Mouse (Mus musculus): ENCODE results near the gene Gm13119. TPM values are rescaled to one million over a fixed set of nuclear protein-coding genes. Genes with fewer than 3 reads are reported as not detected.
A peak's percentile ranks its signal among the peaks of the same experiment; 100 is the strongest.

The Gm13119 gene
- total and polyA plus RNA-seq, 3 experiments = not detected

GRCm38 (mm10) chr4:144402712-144403111 is 45.0 kb downstream of the Gm13119 start:
- Histone ChIP-seq H3K9me3 (replicated peaks; ENCODE audit: low read length) (peaks cover 11% of the 10 kb centered on the region), H3K36me3 (replicated peaks in 1 of 2; ENCODE audit: control insufficient read depth in 1 of 2, insufficient read depth in 1 of 2, low read length in 1 of 2) (no peaks in the 10 kb centered on the region), H3K9ac (ENCODE audit: insufficient read depth, low read depth) (no peak overlapping the region), H3K4me1 (ENCODE audit: control insufficient read depth in 1 of 2, insufficient read depth in 2 of 2) (0 out of 4 replicates have a peak, but pooled peaks cover 0 to 3% of the 10 kb centered on the region in 2 experiments), H3K27ac (ENCODE audit: insufficient read depth, low read depth) (no peak overlapping the region), H3K27me3 (replicated peaks) (no peaks in the 10 kb centered on the region), H3K79me2 (replicated peaks; ENCODE audit: control insufficient read depth, extremely low read depth, insufficient read depth, poor library complexity, severe bottlenecking) (no peaks in the 10 kb centered on the region), H3K4me2 (ENCODE audit: insufficient read depth, low read depth, poor library complexity, severe bottlenecking) (no peak overlapping the region), H3K4me3 (replicated peaks in 1 of 3; ENCODE audit: low read depth in 2 of 3, low read length in 2 of 3, poor library complexity in 1 of 3) (no peak overlapping the region)
- no peak for DNase-seq (ENCODE audit: extremely low read depth)
- dilution Hi-C loops (cut with MboI; ENCODE audit: extremely low pct_ligation_motif_present, extremely low pct_unique_long_range_greater_than_20kb, low sequenced_read_pairs) = no loop called here
- in situ Hi-C loops (cut with MboI; ENCODE audit: low pct_ligation_motif_present, low pct_unique_long_range_greater_than_20kb, low sequenced_read_pairs) = no loop called here
- TF ChIP-seq RAD21 (IDR thresholded peaks at IDR 0.05; ENCODE audit: low read depth, low read length) = no peak

- H3K4me2 ChIP-seq (ENCODE audit: insufficient read depth, low read depth, poor library complexity, severe bottlenecking) = no peak overlapping the region
- H3K79me2 ChIP-seq (replicated peaks; ENCODE audit: control insufficient read depth, extremely low read depth, insufficient read depth, poor library complexity, severe bottlenecking) = no peaks in the 10 kb centered on the region
- in situ Hi-C loops (cut with MboI; ENCODE audit: low pct_ligation_motif_present, low pct_unique_long_range_greater_than_20kb, low sequenced_read_pairs) (no loop called here), dilution Hi-C loops (cut with MboI; ENCODE audit: extremely low pct_ligation_motif_present, extremely low pct_unique_long_range_greater_than_20kb, low sequenced_read_pairs) (no loop called here)
- H3K4me3 ChIP-seq (replicated peaks in 1 of 3; ENCODE audit: low read depth in 2 of 3, low read length in 2 of 3, poor library complexity in 1 of 3) = peak overlapping the region in 1 of 3 experiments; percentile 38
- no peaks in the 10 kb centered on the region for H3K36me3 ChIP-seq (replicated peaks in 1 of 2; ENCODE audit: control insufficient read depth in 1 of 2, insufficient read depth in 1 of 2, low read length in 1 of 2)
- H3K27me3 ChIP-seq (replicated peaks) = no peaks in the 10 kb centered on the region
- no peak overlapping the region for H3K9ac ChIP-seq (ENCODE audit: insufficient read depth, low read depth)
- H3K9me3 ChIP-seq (replicated peaks; ENCODE audit: low read length) = peaks cover 17% of the 10 kb centered on the region
- 0 out of 4 replicates have a peak, but pooled peaks cover 0 to 3% of the 10 kb centered on the region in 2 experiments for H3K4me1 ChIP-seq (ENCODE audit: control insufficient read depth in 1 of 2, insufficient read depth in 2 of 2)
- no peak overlapping the region for H3K27ac ChIP-seq (ENCODE audit: insufficient read depth, low read depth)
- TF ChIP-seq ZMIZ1 (IDR thresholded peaks at IDR 0.05; ENCODE audit: low read depth, low read length) = no peak
- no peak for TF ChIP-seq NRF1 (IDR thresholded peaks at IDR 0.05; ENCODE audit: low read depth, low read length)
- TF ChIP-seq ELF1 (IDR thresholded peaks at IDR 0.05; ENCODE audit: low read depth, low read length) = 0 out of 2 replicates have a peak, but pooled peaks have one; percentile 23
- TF ChIP-seq SMC3 (IDR thresholded peaks at IDR 0.05; ENCODE audit: low read depth, low read length) = no peak
- TF ChIP-seq GABPA (IDR thresholded peaks at IDR 0.05; ENCODE audit: insufficient replicate concordance, low read depth, low read length) = no peak
- TF ChIP-seq CTCF (conservative IDR thresholded peaks at IDR 0.05 in 1 of 2, IDR thresholded peaks at IDR 0.05 in 1 of 2; ENCODE audit: low read depth in 2 of 2, low read length in 2 of 2) = no peak
- no peak for TF ChIP-seq ETS1 (conservative IDR thresholded peaks at IDR 0.05; ENCODE audit: low read depth, low read length)
- DNase-seq (ENCODE audit: extremely low read depth) = peak; percentile 66
These were observed 46.8 kb downstream of the Gm13119 start for GRCm38 (mm10) chr4:144404456-144405086.

GRCm38 (mm10) chr4:144406261-144406660 is 48.5 kb downstream of the Gm13119 start:
- Histone ChIP-seq H3K27me3 (replicated peaks) (no peaks in the 10 kb centered on the region), H3K79me2 (replicated peaks; ENCODE audit: control insufficient read depth, extremely low read depth, insufficient read depth, poor library complexity, severe bottlenecking) (no peaks in the 10 kb centered on the region), H3K9me3 (replicated peaks; ENCODE audit: low read length) (peaks cover 21% of the 10 kb centered on the region), H3K27ac (ENCODE audit: insufficient read depth, low read depth) (no peak overlapping the region), H3K4me1 (ENCODE audit: control insufficient read depth in 1 of 2, insufficient read depth in 2 of 2) (peaks cover 0 to 11% of the 10 kb centered on the region in 2 experiments; a peak in 2 of 4 replicates), H3K4me3 (replicated peaks in 1 of 3; ENCODE audit: low read depth in 2 of 3, low read length in 2 of 3, poor library complexity in 1 of 3) (no peak overlapping the region), H3K36me3 (replicated peaks in 1 of 2; ENCODE audit: control insufficient read depth in 1 of 2, insufficient read depth in 1 of 2, low read length in 1 of 2) (no peaks in the 10 kb centered on the region), H3K4me2 (ENCODE audit: insufficient read depth, low read depth, poor library complexity, severe bottlenecking) (no peak overlapping the region), H3K9ac (ENCODE audit: insufficient read depth, low read depth) (no peak overlapping the region)
- in situ Hi-C loops (cut with MboI; ENCODE audit: low pct_ligation_motif_present, low pct_unique_long_range_greater_than_20kb, low sequenced_read_pairs) (no loop called here), dilution Hi-C loops (cut with MboI; ENCODE audit: extremely low pct_ligation_motif_present, extremely low pct_unique_long_range_greater_than_20kb, low sequenced_read_pairs) (no loop called here)
- DNase-seq (ENCODE audit: extremely low read depth) = no peak
- TF ChIP-seq SMC3 (IDR thresholded peaks at IDR 0.05; ENCODE audit: low read depth, low read length) = no peak
- TF ChIP-seq JUND (conservative IDR thresholded peaks at IDR 0.05; ENCODE audit: low read depth, low read length) = no peak
- TF ChIP-seq POLR2AphosphoS2 (IDR thresholded peaks at IDR 0.05; ENCODE audit: low read depth, low read length) = no peak
- TF ChIP-seq SIN3A (IDR thresholded peaks at IDR 0.05; ENCODE audit: low read length) = no peak
- no peak for TF ChIP-seq HCFC1 (IDR thresholded peaks at IDR 0.05; ENCODE audit: low read depth, low read length)
- no peak for TF ChIP-seq CHD1 (IDR thresholded peaks at IDR 0.05; ENCODE audit: low read depth, low read length)
- no peak for TF ChIP-seq TBP (conservative IDR thresholded peaks at IDR 0.05; ENCODE audit: low read depth, low read length)
- TF ChIP-seq ZKSCAN1 (IDR thresholded peaks at IDR 0.05; ENCODE audit: borderline replicate concordance, low read depth, low read length) = no peak
- no peak for TF ChIP-seq EP300 (IDR thresholded peaks at IDR 0.05; ENCODE audit: low read length)
- no peak for TF ChIP-seq UBTF (IDR thresholded peaks at IDR 0.05; ENCODE audit: low read depth, low read length)
- TF ChIP-seq PAX5 (IDR thresholded peaks at IDR 0.05; ENCODE audit: low read length) = no peak
- no peak for TF ChIP-seq IRF4 (IDR thresholded peaks at IDR 0.05; ENCODE audit: low read depth, low read length)
- no peak for TF ChIP-seq USF1 (IDR thresholded peaks at IDR 0.05; ENCODE audit: low read depth, low read length)
- TF ChIP-seq BHLHE40 (IDR thresholded peaks at IDR 0.05; ENCODE audit: low read depth, low read length) = no peak
- TF ChIP-seq ELF1 (IDR thresholded peaks at IDR 0.05; ENCODE audit: low read depth, low read length) = no peak
- no peak for TF ChIP-seq RAD21 (IDR thresholded peaks at IDR 0.05; ENCODE audit: low read depth, low read length)
- no peak for TF ChIP-seq MAZ (IDR thresholded peaks at IDR 0.05; ENCODE audit: low read depth, low read length)
- no peak for TF ChIP-seq RCOR1 (conservative IDR thresholded peaks at IDR 0.05; ENCODE audit: low read depth, low read length)
- TF ChIP-seq KAT2A (IDR thresholded peaks at IDR 0.05; ENCODE audit: insufficient replicate concordance, low read length) = no peak
